Mouse (Mus musculus): ENCODE measurements around the gene Tmem135.

Tmem135 gene

DNA sequence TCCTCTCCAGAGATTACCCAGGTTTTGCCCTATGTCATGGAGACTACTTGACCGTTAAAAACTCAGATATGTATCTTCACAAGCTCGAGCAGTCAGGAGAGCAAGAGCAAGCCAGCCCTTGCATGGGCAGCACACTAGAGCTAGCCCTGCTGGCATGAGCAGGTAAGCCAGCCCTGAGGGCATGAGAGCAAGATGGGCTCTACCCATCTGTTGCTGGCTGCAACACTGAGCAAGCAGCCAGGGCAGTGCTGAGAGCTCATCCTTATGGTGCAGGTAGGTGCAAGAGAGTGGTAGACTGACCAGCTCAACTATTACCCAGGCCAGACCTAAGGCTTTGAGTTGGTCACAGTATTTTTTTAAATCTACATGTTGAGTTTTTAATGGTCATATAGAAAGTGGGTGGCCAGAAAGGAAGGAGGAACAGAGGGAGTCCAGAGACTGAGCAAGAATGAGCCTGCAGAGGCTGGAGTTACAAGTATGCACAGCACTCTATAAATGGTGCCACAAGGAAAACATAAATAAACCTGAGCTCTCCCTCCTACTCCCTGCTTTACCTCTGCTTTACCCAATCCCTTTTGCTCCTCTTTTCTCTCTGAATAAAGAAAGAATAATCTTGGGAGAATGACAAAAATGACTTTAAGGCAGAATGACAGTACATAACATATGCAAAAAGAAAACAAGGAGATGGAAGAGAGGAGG is 156.9 kb downstream of the Tmem135 start:
- DNase-seq (ENCODE audit: low read depth, low spot score) = no peak
- Histone ChIP-seq H3K27me3 (ENCODE audit: control insufficient read depth, insufficient read depth, low read length, poor library complexity, severe bottlenecking) (no peaks in the 10 kb centered on the region), H3K36me3 (ENCODE audit: control insufficient read depth, insufficient read depth, low read length, poor library complexity, severe bottlenecking) (no peaks in the 10 kb centered on the region)

DNA sequence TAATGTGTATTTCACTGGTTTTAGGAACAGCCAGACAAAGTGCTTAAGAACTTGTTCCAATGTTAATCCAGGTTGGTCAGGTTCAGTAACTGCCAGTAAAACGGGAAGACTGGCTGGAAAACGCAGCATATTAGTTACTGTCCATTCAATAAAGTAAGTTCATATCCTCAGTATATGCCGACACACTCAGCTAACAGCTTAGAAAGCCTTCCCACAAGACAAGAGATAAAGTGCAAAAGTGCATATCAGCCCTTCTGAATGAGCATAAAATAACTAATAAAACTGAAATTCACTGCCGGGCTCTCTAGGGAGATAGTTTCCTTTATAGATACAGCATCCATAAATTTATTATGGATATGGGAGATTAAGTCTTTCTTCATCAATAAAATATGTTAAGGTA is 161.5 kb downstream of the Tmem135 start:
- DNase-seq (ENCODE audit: low read depth, low spot score) = no peak
- no peaks in the 10 kb centered on the region for H3K27me3 ChIP-seq (ENCODE audit: control insufficient read depth, insufficient read depth, low read length, poor library complexity, severe bottlenecking)
- no peaks in the 10 kb centered on the region for H3K36me3 ChIP-seq (ENCODE audit: control insufficient read depth, insufficient read depth, low read length, poor library complexity, severe bottlenecking)

DNA sequence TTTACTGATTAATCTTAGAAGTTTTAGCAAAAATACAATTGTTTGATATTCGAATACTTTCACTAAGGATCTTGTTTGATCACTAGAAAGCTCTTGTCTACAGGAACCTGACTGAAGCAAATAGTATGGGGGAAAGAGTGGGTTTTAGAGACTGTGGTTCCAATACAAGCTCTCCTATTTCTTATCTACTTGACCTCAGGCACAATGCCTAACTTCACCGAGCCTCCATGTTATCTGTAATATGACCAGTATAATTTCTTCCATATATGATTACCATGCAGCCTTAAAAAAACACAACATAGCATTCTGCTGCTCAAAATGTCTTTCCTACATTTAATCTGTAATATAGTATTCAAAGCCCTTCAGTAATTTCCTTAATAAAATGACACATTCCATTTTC is 161.9 kb downstream of the Tmem135 start:
- Histone ChIP-seq H3K27me3 (ENCODE audit: control insufficient read depth, insufficient read depth, low read length, poor library complexity, severe bottlenecking) (no peaks in the 10 kb centered on the region), H3K36me3 (ENCODE audit: control insufficient read depth, insufficient read depth, low read length, poor library complexity, severe bottlenecking) (no peaks in the 10 kb centered on the region)

GRCm38 (mm10) chr7:89239592-89239991 is 164.4 kb downstream of the Tmem135 start:
- no peak for DNase-seq (ENCODE audit: low read depth, low spot score)
- Histone ChIP-seq H3K27me3 (ENCODE audit: control insufficient read depth, insufficient read depth, low read length, poor library complexity, severe bottlenecking) (no peaks in the 10 kb centered on the region), H3K36me3 (ENCODE audit: control insufficient read depth, insufficient read depth, low read length, poor library complexity, severe bottlenecking) (no peaks in the 10 kb centered on the region)

More for the DNA sequence above, 161.9 kb downstream of the Tmem135 start:
- DNase-seq (ENCODE audit: low read depth, low spot score) = no peak

DNA sequence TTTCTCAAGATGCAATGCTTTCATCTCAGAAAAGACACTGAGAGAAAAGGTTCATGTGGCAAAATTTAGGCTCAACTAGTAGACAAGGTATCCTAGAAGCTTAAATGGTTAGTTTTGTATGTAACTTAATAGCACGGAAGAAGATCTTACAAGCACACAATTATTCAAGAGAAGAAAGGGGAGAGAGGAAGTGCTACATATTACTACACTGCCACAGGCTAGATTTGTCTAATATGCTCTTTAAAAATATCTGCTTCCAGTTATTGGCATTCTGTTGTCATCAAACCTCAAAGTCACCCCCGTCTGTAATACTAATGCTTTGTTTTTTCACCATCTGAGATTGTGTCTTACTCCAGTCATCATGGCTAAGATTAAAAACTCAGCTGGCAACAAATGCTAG is 167.4 kb downstream of the Tmem135 start:
- no peaks in the 10 kb centered on the region for H3K27me3 ChIP-seq (ENCODE audit: control insufficient read depth, insufficient read depth, low read length, poor library complexity, severe bottlenecking)
- no peak for DNase-seq (ENCODE audit: low read depth, low spot score)
- H3K36me3 ChIP-seq (ENCODE audit: control insufficient read depth, insufficient read depth, low read length, poor library complexity, severe bottlenecking) = no peaks in the 10 kb centered on the region

DNA sequence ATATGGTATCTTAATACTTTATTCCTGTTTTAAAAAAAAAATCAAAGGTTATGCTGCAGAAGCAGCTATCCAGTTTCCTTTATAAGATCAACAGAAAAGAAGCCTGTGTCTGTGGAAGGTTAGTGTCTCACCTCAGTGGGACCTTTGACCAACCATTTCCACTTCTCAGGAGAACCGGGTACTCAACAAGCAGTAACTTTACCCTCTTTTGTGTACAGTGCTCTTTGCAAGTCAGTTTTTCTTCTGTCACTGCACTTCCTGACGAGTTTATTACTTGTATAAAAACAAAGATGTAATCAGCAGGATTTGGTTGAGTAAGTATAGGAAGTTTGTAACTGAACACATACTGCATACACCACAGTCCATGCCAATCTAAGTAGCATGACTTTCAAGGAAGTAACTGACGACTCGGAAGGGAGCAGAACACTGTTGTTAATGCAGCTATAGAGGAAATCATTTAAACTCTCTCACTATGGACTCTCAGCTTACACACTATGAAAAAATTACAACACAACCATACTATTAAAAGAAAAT is 168.0 kb downstream of the Tmem135 start:
- no peaks in the 10 kb centered on the region for H3K36me3 ChIP-seq (ENCODE audit: control insufficient read depth, insufficient read depth, low read length, poor library complexity, severe bottlenecking)
- H3K27me3 ChIP-seq (ENCODE audit: control insufficient read depth, insufficient read depth, low read length, poor library complexity, severe bottlenecking) = no peaks in the 10 kb centered on the region
- no peak for DNase-seq (ENCODE audit: low read depth, low spot score)

- Histone ChIP-seq H3K36me3 (ENCODE audit: control insufficient read depth, insufficient read depth, low read length, poor library complexity, severe bottlenecking) (no peaks in the 10 kb centered on the region), H3K27me3 (ENCODE audit: control insufficient read depth, insufficient read depth, low read length, poor library complexity, severe bottlenecking) (no peaks in the 10 kb centered on the region)
- no peak for DNase-seq (ENCODE audit: low read depth, low spot score)
Observed at GRCm38 (mm10) chr7:89232499-89233145, 171.4 kb downstream of the Tmem135 start.

- no peaks in the 10 kb centered on the region for H3K36me3 ChIP-seq (ENCODE audit: control insufficient read depth, insufficient read depth, low read length, poor library complexity, severe bottlenecking)
- no peak for DNase-seq (ENCODE audit: low read depth, low spot score)
- H3K27me3 ChIP-seq (ENCODE audit: control insufficient read depth, insufficient read depth, low read length, poor library complexity, severe bottlenecking) = no peaks in the 10 kb centered on the region
Observed at GRCm38 (mm10) chr7:89231200-89231790, 172.7 kb downstream of the Tmem135 start.

- Histone ChIP-seq H3K27me3 (ENCODE audit: control insufficient read depth, insufficient read depth, low read length, poor library complexity, severe bottlenecking) (no peaks in the 10 kb centered on the region), H3K36me3 (ENCODE audit: control insufficient read depth, insufficient read depth, low read length, poor library complexity, severe bottlenecking) (no peaks in the 10 kb centered on the region)
- DNase-seq (ENCODE audit: low read depth, low spot score) = no peak
Observed at GRCm38 (mm10) chr7:89222609-89223008, 181.4 kb downstream of the Tmem135 start.

- Histone ChIP-seq H3K27me3 (ENCODE audit: control insufficient read depth, insufficient read depth, low read length, poor library complexity, severe bottlenecking) (no peaks in the 10 kb centered on the region), H3K36me3 (ENCODE audit: control insufficient read depth, insufficient read depth, low read length, poor library complexity, severe bottlenecking) (no peaks in the 10 kb centered on the region)
- DNase-seq (ENCODE audit: low read depth, low spot score) = peak; percentile 24
Observed at GRCm38 (mm10) chr7:89216628-89217027, 187.4 kb downstream of the Tmem135 start.

DNA sequence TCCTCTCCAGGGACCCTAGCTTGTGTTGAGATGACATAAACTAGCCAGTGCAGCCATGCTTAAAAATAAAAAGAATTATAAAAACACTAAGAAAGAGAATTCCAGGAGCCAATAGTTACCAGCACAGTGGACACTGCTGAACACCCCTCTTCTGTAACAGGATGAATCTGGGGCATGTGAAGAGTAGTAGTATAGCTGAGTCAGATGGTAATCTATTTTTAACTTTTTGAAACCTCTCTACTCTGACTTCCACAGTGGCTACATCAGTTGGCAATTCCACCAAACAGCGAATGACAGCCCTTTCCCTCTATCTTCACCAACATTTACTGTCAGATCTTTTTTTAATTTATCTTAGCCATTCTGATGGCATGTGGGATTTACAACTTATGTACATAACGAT is 187.9 kb downstream of the Tmem135 start:
- no peak for DNase-seq (ENCODE audit: low read depth, low spot score)

GRCm38 (mm10) chr7:89215714-89216113 is 188.3 kb downstream of the Tmem135 start:
- Histone ChIP-seq H3K36me3 (ENCODE audit: control insufficient read depth, insufficient read depth, low read length, poor library complexity, severe bottlenecking) (no peaks in the 10 kb centered on the region), H3K27me3 (ENCODE audit: control insufficient read depth, insufficient read depth, low read length, poor library complexity, severe bottlenecking) (no peaks in the 10 kb centered on the region)
- DNase-seq (ENCODE audit: low read depth, low spot score) = peak; percentile 20

More for the DNA sequence above, 187.9 kb downstream of the Tmem135 start:
- Histone ChIP-seq H3K27me3 (ENCODE audit: control insufficient read depth, insufficient read depth, low read length, poor library complexity, severe bottlenecking) (no peaks in the 10 kb centered on the region), H3K36me3 (ENCODE audit: control insufficient read depth, insufficient read depth, low read length, poor library complexity, severe bottlenecking) (no peaks in the 10 kb centered on the region)

GRCm38 (mm10) chr7:89210506-89210905 is 193.5 kb downstream of the Tmem135 start:
- H3K36me3 ChIP-seq (ENCODE audit: control insufficient read depth, insufficient read depth, low read length, poor library complexity, severe bottlenecking) = no peaks in the 10 kb centered on the region

GRCm38 (mm10) chr7:89206165-89206564 is 197.9 kb downstream of the Tmem135 start:
- Histone ChIP-seq H3K27me3 (ENCODE audit: control insufficient read depth, insufficient read depth, low read length, poor library complexity, severe bottlenecking) (no peaks in the 10 kb centered on the region), H3K36me3 (ENCODE audit: control insufficient read depth, insufficient read depth, low read length, poor library complexity, severe bottlenecking) (no peaks in the 10 kb centered on the region)
- DNase-seq (ENCODE audit: low read depth, low spot score) = no peak

More at GRCm38 (mm10) chr7:89210506-89210905, 193.5 kb downstream of the Tmem135 start:
- H3K27me3 ChIP-seq (ENCODE audit: control insufficient read depth, insufficient read depth, low read length, poor library complexity, severe bottlenecking) = no peaks in the 10 kb centered on the region
- no peak for DNase-seq (ENCODE audit: low read depth, low spot score)

GRCm38 (mm10) chr7:89205402-89205801 is 198.6 kb downstream of the Tmem135 start:
- Histone ChIP-seq H3K36me3 (ENCODE audit: control insufficient read depth, insufficient read depth, low read length, poor library complexity, severe bottlenecking) (no peaks in the 10 kb centered on the region), H3K27me3 (ENCODE audit: control insufficient read depth, insufficient read depth, low read length, poor library complexity, severe bottlenecking) (no peaks in the 10 kb centered on the region)
- DNase-seq (ENCODE audit: low read depth, low spot score) = no peak
